Mouse (Mus musculus): ENCODE results near the gene Gm9887.
"Not testable (repeated sequence)": the region's sequence is repeated elsewhere in the genome, so short reads cannot be mapped to it uniquely, and the experiment has no call there.

The Gm9887 gene

GRCm38 (mm10) chr12:69386281-69386732, 14.0 kb upstream of the Gm9887 start:
- peak; percentile 67 for DNase-seq (ENCODE audit: low read depth)

- peak; percentile 78 for DNase-seq (ENCODE audit: low read depth)
These were observed 13.5 kb upstream of the Gm9887 start for GRCm38 (mm10) chr12:69385542-69386280.

GRCm38 (mm10) chr12:69384606-69385005, 12.3 kb upstream of the Gm9887 start:
- no peak for DNase-seq (ENCODE audit: low read depth)

- no peak for DNase-seq (ENCODE audit: low read depth)
These were observed 10.6 kb upstream of the Gm9887 start for GRCm38 (mm10) chr12:69382880-69383279.

- no peak for DNase-seq (ENCODE audit: low read depth)
These were observed 6.5 kb upstream of the Gm9887 start for GRCm38 (mm10) chr12:69378558-69379454.

GRCm38 (mm10) chr12:69377636-69378035, 5.4 kb upstream of the Gm9887 start:
- DNase-seq (ENCODE audit: low read depth), result not testable (repeated sequence)

- no peak for DNase-seq (ENCODE audit: low read depth)
These were observed 4.9 kb upstream of the Gm9887 start for GRCm38 (mm10) chr12:69377188-69377587.

- no peak for DNase-seq (ENCODE audit: low read depth)
These were observed 3.9 kb upstream of the Gm9887 start for GRCm38 (mm10) chr12:69376132-69376531.

- DNase-seq (ENCODE audit: low read depth), result peak; percentile 48
These were observed 1.9 kb upstream of the Gm9887 start for GRCm38 (mm10) chr12:69373850-69374766.

GRCm38 (mm10) chr12:69372731-69373331, 573 bp upstream of the Gm9887 start:
- DNase-seq (ENCODE audit: low read depth), result no peak

- DNase-seq (ENCODE audit: low read depth), result peak; percentile 90
These were observed 821 bp downstream of the Gm9887 start for GRCm38 (mm10) chr12:69371421-69371853.

- no peak for DNase-seq (ENCODE audit: low read depth)
These were observed 1.3 kb downstream of the Gm9887 start for GRCm38 (mm10) chr12:69370936-69371335.

GRCm38 (mm10) chr12:69367557-69367956, 4.7 kb downstream of the Gm9887 start:
- peak; percentile 55 for DNase-seq (ENCODE audit: low read depth)

- peak; percentile 54 for DNase-seq (ENCODE audit: low read depth)
These were observed 5.8 kb downstream of the Gm9887 start for GRCm38 (mm10) chr12:69366424-69366823.

GRCm38 (mm10) chr12:69365757-69366156, 6.5 kb downstream of the Gm9887 start:
- DNase-seq (ENCODE audit: low read depth), result no peak

GRCm38 (mm10) chr12:69363899-69364762, 8.1 kb downstream of the Gm9887 start:
- DNase-seq (ENCODE audit: low read depth), result peak; percentile 82

- DNase-seq (ENCODE audit: low read depth), result not testable (repeated sequence)
These were observed 9.1 kb downstream of the Gm9887 start for GRCm38 (mm10) chr12:69363110-69363509.

- no peak for DNase-seq (ENCODE audit: low read depth)
These were observed 9.9 kb downstream of the Gm9887 start for GRCm38 (mm10) chr12:69362388-69362787.

- DNase-seq (ENCODE audit: low read depth), result no peak
These were observed 10.3 kb downstream of the Gm9887 start for GRCm38 (mm10) chr12:69361919-69362318.
